Mouse (Mus musculus): ENCODE measurements around the gene Usp46.

GRCm38 (mm10) chr5:74061408-74062047 is 6.7 kb downstream of the Usp46 start:
- TF ChIP-seq CTCF (IDR thresholded peaks at IDR 0.05; ENCODE audit: low read depth) (no peak), EP300 (IDR thresholded peaks at IDR 0.05; ENCODE audit: low read depth) (no peak)

Measured in liver, postnatal 0 days (tissue).